Mouse (Mus musculus): ENCODE measurements around the gene Dagla. TPM values are rescaled to one million over a fixed set of nuclear protein-coding genes. Genes with fewer than 3 reads are reported as not detected.

Dagla gene
- polyA plus RNA-seq, 1 experiment from 2014 or later, result 3.4 TPM

DNA sequence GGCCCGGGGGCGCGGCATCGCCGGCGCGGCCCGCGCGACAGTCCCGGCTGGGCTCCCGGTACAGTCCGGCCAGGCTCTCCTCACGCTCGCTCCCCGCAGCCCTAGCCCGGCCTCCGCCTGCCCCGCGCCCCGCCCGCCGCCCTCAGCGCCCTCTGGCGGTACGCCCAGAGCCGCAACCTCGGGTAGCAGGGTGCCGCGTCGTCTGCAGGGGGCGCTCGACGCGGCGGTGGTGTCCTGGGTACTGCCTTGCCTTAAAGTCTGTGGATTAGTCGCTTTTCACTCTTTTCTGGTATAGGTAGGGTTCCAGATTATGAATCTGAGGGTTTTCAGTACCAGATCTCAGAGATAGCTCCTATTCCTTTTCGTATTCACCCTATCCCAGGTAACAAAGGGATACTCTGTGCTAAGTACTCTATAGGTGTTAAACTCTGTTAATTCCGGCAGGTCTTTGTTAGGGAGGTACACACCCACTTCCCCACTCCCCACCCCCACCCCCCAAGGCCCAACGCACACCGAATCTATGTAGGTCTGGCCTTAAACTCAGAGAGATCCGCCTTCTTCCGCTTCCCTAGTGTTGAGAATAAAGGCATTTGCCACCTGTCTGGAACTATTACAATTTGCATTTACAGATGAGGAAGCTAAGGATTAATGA is 63.9 kb downstream of the Dagla start, which contains the start of gene Myrf:
Myrf (minus strand) TSS at position 95 of the 652 bp plus-strand sequence.
- DNase-seq (ENCODE audit: low spot score), result peak; percentile 86
- Histone ChIP-seq H3K4me3 (peak within 1 kb of the TSS; percentile 62), H3K27ac (peak within 1 kb of the TSS; percentile 85), H3K36me3 (no peaks in the 10 kb centered on the region), H3K27me3 (ENCODE audit: insufficient read depth, poor library complexity, severe bottlenecking) (peaks cover 19% of the 10 kb centered on the region), H3K9me3 (0 out of 2 replicates have a peak, but pooled peaks cover 3% of the 10 kb centered on the region), H3K4me1 (replicated peaks) (peaks cover 45% of the 10 kb centered on the region)
- 9% methylated on average over 43 of the region's 43 CpGs for WGBS

DNA sequence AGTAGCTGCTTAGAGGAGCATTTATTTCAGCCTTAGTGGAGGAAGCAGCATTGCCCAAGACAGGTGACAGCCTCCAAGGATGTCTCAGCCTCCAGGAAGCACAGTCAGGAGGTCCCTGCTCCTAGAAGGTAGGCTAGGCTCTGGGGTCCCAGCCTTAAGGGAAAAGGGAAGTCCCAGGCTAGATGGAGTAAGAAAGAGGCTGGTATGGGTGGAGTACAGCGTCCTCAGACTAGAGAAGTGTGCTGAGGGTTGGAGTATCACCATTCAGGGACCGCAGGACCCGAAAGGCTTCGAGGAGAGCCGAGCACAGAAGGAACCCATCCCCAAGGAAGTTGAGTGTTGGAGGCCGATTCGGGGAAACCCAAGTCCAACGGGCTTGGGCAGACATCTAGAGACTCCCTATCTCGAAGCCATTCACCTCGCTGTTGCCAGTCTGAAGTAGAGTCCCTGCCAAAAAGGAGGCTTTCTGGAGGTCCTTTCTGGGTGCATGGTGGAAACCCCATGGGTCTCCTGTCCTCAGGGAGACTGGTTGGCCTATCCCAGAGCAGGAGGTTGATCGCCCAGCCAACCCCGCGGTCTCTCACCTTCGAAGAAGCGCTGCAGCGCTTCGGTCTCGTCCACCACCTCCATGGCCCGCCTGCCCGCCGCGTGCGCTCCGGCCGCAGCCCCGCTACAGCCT is 64.6 kb downstream of the Dagla start:
- H3K4me3 ChIP-seq, result peak overlapping the region; percentile 62
- peaks cover 19% of the 10 kb centered on the region for H3K27me3 ChIP-seq (ENCODE audit: insufficient read depth, poor library complexity, severe bottlenecking)
- no peaks in the 10 kb centered on the region for H3K36me3 ChIP-seq
- 4% methylated on average over 26 of the region's 26 CpGs for WGBS
- peaks cover 43% of the 10 kb centered on the region for H3K4me1 ChIP-seq (replicated peaks)
- DNase-seq (ENCODE audit: low spot score), result no peak
- 0 out of 2 replicates have a peak, but pooled peaks cover 3% of the 10 kb centered on the region for H3K9me3 ChIP-seq
- peak overlapping the region; percentile 85 for H3K27ac ChIP-seq

DNA sequence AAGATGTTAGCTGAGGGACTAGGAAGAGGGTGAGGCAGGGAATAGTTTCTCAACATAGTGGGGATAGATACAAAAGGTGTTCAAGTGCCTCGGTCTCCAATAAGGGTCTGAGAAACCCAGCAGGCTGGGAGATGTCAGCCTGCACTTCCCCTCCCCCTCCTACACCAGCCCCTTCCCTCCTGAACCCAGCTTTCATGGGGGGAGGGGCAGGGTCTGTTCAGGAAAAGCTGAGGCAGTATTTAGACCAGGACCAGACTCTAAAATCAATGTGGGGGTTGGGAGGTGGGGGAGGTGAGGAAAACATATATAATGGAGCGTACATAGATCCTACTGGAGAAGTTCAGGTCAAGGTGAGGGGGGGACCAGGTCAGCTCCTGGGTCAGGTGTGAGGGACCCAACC is 65.3 kb downstream of the Dagla start:
- 42% methylated on average over 2 of the region's 2 CpGs for WGBS
- Histone ChIP-seq H3K27me3 (ENCODE audit: insufficient read depth, poor library complexity, severe bottlenecking) (peaks cover 19% of the 10 kb centered on the region), H3K4me3 (peak overlapping the region; percentile 62; the same call in 1 of the 2 replicates)

DNA sequence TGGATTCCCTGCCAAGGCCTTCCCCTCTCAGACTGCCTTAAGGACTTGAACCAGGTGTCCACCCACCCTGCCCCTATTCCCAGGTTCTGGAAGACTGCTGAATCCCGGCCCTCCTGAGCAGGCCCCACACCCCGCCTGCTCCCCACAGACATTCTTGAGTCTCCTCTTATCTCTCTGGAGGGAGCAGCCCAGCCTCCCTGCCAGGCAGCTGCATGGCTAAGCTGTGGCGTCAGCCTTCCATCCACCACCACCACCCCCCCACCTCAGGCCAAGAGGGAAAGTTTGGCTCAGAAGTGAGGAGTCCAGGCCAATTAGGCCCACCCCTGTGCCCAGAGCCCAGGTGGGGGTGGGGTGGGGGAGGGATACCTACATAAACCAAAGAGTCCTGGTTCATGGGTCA is 66.2 kb downstream of the Dagla start:
- Histone ChIP-seq H3K4me1 (replicated peaks) (peaks cover 34% of the 10 kb centered on the region), H3K9me3 (0 out of 2 replicates have a peak, but pooled peaks cover 3% of the 10 kb centered on the region), H3K36me3 (no peaks in the 10 kb centered on the region), H3K27ac (no peak overlapping the region), H3K4me3 (no peak overlapping the region), H3K27me3 (ENCODE audit: insufficient read depth, poor library complexity, severe bottlenecking) (peaks cover 19% of the 10 kb centered on the region)
- DNase-seq (ENCODE audit: low spot score), result no peak
- WGBS, result 62% methylated on average over 3 of the region's 3 CpGs

More for the DNA sequence above, 65.3 kb downstream of the Dagla start:
- Histone ChIP-seq H3K4me1 (replicated peaks) (peaks cover 43% of the 10 kb centered on the region), H3K36me3 (no peaks in the 10 kb centered on the region), H3K27ac (no peak overlapping the region), H3K9me3 (0 out of 2 replicates have a peak, but pooled peaks cover 3% of the 10 kb centered on the region)
- DNase-seq (ENCODE audit: low spot score), result no peak

DNA sequence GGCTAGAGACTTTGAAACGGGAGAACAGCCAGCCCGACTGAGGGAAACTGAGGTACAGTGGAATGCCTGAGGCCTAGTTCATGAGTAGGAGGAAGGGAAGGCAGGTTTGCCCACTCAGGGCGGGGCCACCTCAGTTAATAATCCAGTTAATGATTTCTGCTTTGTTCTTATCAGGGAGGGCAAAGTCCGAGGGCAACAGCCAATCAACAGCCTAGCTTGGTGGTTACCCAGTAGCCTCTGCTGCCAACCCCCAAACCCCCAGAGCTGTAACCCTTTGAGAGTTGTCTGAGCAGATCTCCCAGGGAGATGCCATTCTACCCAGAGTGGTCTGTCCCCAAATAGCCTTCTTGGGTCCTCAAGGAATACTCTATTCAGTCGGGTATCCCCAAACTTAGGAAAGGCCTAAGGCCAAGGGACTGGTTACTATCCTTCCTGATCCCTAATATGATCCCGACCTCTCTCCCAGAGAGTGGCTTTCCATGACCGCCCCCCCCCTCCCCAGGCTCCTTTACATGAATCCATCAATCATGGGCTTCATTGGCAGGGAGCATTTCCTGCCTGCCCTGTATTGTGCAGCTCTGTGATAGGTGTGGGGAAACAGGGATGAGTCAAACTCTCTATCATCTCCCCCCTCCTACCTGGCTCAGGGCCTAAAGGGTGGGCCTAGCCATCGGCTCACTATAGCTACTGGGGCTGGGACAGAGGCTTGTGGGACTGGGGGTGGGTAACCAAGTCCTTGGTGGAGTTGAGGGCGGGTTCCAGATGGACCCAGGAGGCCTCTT is 68.7 kb downstream of the Dagla start:
- 88% methylated on average over 9 of the region's 9 CpGs for WGBS
- H3K36me3 ChIP-seq, result no peaks in the 10 kb centered on the region
- DNase-seq (ENCODE audit: low spot score), result no peak
- peaks cover 44% of the 10 kb centered on the region for H3K4me1 ChIP-seq (replicated peaks)
- H3K27ac ChIP-seq, result no peak overlapping the region
- peaks cover 21% of the 10 kb centered on the region for H3K27me3 ChIP-seq (ENCODE audit: insufficient read depth, poor library complexity, severe bottlenecking)
- 0 out of 2 replicates have a peak, but pooled peaks cover 3% of the 10 kb centered on the region for H3K9me3 ChIP-seq
- H3K4me3 ChIP-seq, result no peak overlapping the region

DNA sequence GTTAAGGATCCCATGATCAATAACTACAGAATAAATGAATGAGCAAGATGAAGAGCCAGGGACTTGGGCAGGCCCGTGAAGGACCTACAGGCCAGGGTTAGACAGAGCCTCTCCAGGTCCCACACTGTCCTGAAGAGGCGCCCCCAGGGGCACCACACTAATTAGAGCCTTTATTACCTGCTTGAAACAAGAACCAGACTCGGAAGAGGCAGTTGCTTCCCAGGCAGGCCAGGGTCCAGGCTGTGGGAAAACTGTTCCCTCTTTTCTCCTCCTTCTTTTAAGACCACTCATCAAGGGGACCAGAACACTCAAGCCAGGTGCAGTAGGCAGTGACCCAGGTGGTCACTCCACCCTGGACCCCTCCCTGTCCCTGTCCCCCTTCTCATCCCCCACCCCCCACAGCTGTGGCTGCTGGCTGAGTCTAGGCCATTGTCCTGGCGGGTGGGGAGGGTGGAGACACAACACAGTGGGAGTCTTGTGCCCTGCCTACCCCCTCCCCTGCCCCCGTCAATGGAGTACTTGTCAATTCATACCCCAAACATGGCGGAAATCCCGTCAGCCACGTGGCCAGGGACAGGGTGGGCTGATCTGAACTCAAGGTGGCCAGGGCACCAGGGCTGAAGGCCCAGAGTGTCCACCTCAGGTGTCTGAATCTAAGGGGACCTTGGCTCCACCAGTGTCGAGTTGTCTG is 72.2 kb downstream of the Dagla start:
- peaks cover 4% of the 10 kb centered on the region; the same call in 1 of the 2 replicates for H3K27me3 ChIP-seq (ENCODE audit: insufficient read depth, poor library complexity, severe bottlenecking)
- WGBS, result 30% methylated on average over 9 of the region's 9 CpGs
- H3K36me3 ChIP-seq, result no peaks in the 10 kb centered on the region
- H3K9me3 ChIP-seq, result no peaks in the 10 kb centered on the region
- H3K4me3 ChIP-seq, result no peak overlapping the region
- peaks cover 41% of the 10 kb centered on the region for H3K4me1 ChIP-seq (replicated peaks)
- peak overlapping the region; percentile 50; the same call in 1 of the 2 replicates for H3K27ac ChIP-seq
- DNase-seq (ENCODE audit: low spot score), result no peak

DNA sequence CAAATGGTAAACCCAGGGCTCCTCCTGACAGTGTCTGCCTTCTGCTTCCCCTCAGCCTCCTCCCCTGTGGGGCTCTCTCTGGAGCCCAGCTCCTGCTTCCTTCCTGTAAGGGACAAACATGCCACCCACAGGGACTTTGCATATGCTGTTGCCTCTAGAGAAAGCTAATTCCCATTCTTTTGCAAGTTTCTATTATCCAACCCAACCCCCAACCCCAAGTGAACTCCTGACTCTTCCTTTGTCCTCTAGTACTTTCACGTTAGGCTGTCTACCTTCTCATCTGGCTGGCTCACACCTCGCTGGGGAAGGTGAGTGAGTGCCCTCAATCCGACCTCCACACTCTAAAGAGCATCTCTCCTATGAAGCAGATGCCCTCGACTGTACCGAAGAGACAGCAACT is 72.8 kb downstream of the Dagla start:
- Histone ChIP-seq H3K27ac (no peak overlapping the region), H3K9me3 (no peaks in the 10 kb centered on the region), H3K4me3 (no peak overlapping the region), H3K4me1 (replicated peaks) (peaks cover 41% of the 10 kb centered on the region), H3K27me3 (ENCODE audit: insufficient read depth, poor library complexity, severe bottlenecking) (peaks cover 4% of the 10 kb centered on the region; the same call in 1 of the 2 replicates), H3K36me3 (no peaks in the 10 kb centered on the region)
- 16% methylated on average over 5 of the region's 5 CpGs for WGBS
- no peak for DNase-seq (ENCODE audit: low spot score)

DNA sequence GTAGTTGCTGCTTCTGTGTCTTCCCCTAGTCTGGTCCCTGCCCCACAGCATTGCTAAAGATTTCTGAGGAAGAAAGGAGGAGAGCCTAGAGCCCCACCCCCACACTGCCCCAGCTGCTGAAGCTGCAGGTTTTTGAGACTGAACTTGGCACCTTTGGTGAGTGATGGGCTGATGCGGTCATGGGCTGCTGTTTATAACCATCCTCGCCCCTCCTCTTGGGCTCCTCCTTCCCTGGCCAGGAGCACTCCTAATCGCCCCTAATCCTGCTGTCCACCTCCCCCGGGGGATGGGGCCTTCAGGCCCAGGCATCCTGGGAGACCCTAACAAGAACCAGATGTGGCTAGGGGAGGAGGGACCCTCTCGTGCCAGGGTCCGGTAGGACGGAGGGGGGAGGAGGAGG is 73.7 kb downstream of the Dagla start:
- Histone ChIP-seq H3K4me1 (replicated peaks) (peaks cover 41% of the 10 kb centered on the region), H3K4me3 (no peak overlapping the region), H3K27me3 (ENCODE audit: insufficient read depth, poor library complexity, severe bottlenecking) (peaks cover 4% of the 10 kb centered on the region; the same call in 1 of the 2 replicates), H3K9me3 (no peaks in the 10 kb centered on the region), H3K27ac (no peak overlapping the region; the same call in 1 of the 2 replicates), H3K36me3 (no peaks in the 10 kb centered on the region)
- 10% methylated on average over 7 of the region's 7 CpGs for WGBS
- DNase-seq (ENCODE audit: low spot score), result no peak

DNA sequence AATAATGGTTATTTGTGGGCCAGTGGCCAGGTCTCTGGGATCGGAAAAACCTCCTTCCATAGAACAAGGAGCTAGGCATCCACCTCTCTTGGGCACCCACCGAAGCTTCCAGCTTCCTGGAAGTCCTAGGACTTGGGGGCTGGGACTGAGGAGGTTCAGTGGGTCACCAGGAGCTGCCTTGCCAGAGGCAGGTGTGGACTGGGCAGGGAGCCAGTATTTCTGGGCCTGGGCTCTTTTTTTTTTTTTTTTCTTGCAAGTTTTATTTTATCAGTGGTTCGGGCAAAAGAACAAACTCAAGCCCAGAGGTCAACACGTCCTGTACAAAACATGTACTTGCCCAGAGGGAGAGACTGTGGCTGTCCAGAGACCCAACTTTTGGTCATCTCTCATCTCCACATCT is 78.9 kb downstream of the Dagla start:
- 90% methylated on average over 4 of the region's 4 CpGs for WGBS
- Histone ChIP-seq H3K36me3 (no peaks in the 10 kb centered on the region), H3K4me1 (replicated peaks) (peaks cover 53% of the 10 kb centered on the region), H3K27me3 (ENCODE audit: insufficient read depth, poor library complexity, severe bottlenecking) (peaks cover 3% of the 10 kb centered on the region; the same call in 1 of the 2 replicates), H3K4me3 (no peak overlapping the region), H3K27ac (peak overlapping the region; percentile 87), H3K9me3 (no peaks in the 10 kb centered on the region)
- DNase-seq (ENCODE audit: low spot score), result no peak

DNA sequence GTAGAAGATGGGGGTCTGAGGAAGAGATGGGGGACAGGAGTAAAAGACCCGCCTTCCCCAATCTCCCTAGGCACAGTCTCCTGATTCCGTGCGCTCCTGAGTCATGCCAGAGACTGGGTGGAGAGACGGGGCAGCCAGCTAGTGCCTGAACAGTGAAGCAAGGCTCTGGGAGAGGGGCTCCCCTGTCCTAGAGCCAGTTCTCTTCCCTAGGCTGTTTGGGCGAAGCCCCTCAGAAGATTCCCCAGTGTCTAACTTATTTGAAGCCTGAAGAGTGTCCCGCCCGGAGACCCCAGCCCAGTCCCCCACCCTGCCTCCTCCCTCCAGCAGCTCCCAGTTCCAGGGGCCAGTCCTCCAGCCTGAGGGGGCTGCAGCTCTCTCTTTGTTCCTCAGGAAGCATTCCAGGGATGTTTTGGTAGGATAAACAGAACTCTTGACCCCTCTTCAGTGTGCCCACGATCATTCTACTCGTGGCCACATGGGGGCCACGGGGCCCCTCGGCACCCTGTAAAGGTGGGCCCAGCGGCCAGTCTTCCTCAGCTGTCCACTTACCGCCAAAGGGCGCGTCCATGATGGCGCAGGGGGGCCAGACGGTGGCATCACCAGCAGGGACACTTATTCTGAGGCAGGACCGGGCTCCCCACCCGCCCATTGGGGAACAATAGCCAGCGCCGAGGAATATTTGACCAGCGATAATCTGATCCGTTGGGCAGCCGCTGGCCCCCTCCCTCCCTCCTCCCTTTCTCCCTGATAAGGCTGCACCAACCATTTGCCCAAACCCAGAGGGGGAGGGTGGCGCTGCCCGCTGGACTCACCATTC is 79.8 kb downstream of the Dagla start:
- H3K36me3 ChIP-seq, result no peaks in the 10 kb centered on the region
- peaks cover 44% of the 10 kb centered on the region for H3K4me1 ChIP-seq (replicated peaks)
- peak; percentile 58 for DNase-seq (ENCODE audit: low spot score)
- H3K27ac ChIP-seq, result peak overlapping the region; percentile 87
- peak overlapping the region; percentile 36 for H3K4me3 ChIP-seq
- WGBS, result 24% methylated on average over 26 of the region's 26 CpGs
- peaks cover 3% of the 10 kb centered on the region; the same call in 1 of the 2 replicates for H3K27me3 ChIP-seq (ENCODE audit: insufficient read depth, poor library complexity, severe bottlenecking)
- H3K9me3 ChIP-seq, result no peaks in the 10 kb centered on the region

DNA sequence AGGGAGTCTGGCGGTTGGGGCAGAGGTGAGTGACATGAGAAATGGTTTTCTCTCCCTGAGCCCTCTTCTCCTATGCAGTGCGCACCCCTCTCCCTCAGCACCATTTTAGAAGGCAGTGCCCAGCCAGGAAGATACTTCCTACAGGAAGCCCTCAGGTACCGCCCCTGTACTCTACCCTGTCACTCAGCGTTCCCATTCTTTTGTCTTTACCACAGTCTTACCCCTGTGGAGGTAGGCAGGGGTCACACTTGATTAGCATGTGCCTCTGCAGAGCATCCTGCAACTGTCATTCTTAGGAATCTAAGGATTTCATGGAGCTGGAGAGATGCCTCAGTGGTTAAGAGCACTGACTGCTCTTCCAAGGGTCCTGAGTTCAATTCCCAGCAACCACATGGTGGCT is 81.1 kb downstream of the Dagla start:
- H3K27ac ChIP-seq, result no peak overlapping the region
- DNase-seq (ENCODE audit: low spot score), result no peak
- H3K4me3 ChIP-seq, result no peak overlapping the region
- WGBS, result 68% methylated on average over 4 of the region's 4 CpGs
- H3K27me3 ChIP-seq (ENCODE audit: insufficient read depth, poor library complexity, severe bottlenecking), result 0 out of 2 replicates have a peak, but pooled peaks cover 3% of the 10 kb centered on the region
- no peaks in the 10 kb centered on the region for H3K9me3 ChIP-seq
- H3K4me1 ChIP-seq (replicated peaks), result peaks cover 44% of the 10 kb centered on the region
- no peaks in the 10 kb centered on the region for H3K36me3 ChIP-seq
